Comparison of ENCODE assay signal across 1 mouse cellular context in genomic region chr4:140701716-140702561, GRCm38 (mm10).
A peak's percentile ranks its signal among the peaks of the same experiment; 100 is the strongest.
TF ChIP-seq lines count a peak whose summit lies in the region.

No protein-coding gene starts in this region.

TF ChIP-seq in MEL, 35 proteins besides CTCF, POLR2A, EP300 and RAD21 (continued from another document):
- TF ChIP-seq ZNF384 (IDR thresholded peaks at IDR 0.05; ENCODE audit: low read depth, low read length) (peak; percentile 95), ZC3H11A (IDR thresholded peaks at IDR 0.05; ENCODE audit: low read depth, low read length) (no peak), KAT2A (conservative IDR thresholded peaks at IDR 0.05; ENCODE audit: low read depth, low read length) (no peak; the same call in 1 of the 2 replicates), MYC (IDR thresholded peaks at IDR 0.05; ENCODE audit: low read depth, low read length) (peak; percentile 70; the same call in 1 of the 2 replicates)
